Mouse (Mus musculus): ENCODE measurements at regions not wholly inside any gene's neighbourhood (a gene's known extent, or its start where the extent isn't known, plus 50 kb on each side); places are given as distances from the start of the nearest gene placed in this dataset.

GRCm38 (mm10) chr13:59314419-59314818 is 270.6 kb downstream of the Agtpbp1 start:
- TF ChIP-seq CTCF (IDR thresholded peaks at IDR 0.05; ENCODE audit: borderline replicate concordance, control insufficient read depth, extremely low read depth, insufficient read depth, low read length, poor library complexity) (no peak), POLR2A (IDR thresholded peaks at IDR 0.05; ENCODE audit: control insufficient read depth, extremely low read depth, insufficient read depth, low read length, poor library complexity) (no peak)

Measured in thymus, adult 2 months (tissue).